Mouse (Mus musculus): ENCODE data around the gene Arap1. TPM values are rescaled to one million over a fixed set of nuclear protein-coding genes. Genes with fewer than 3 reads are reported as not detected.

Arap1 gene
- total and polyA plus RNA-seq, 3 experiments: 21.2 to 46.1 (median 38.5) TPM

- TF ChIP-seq JUND (conservative IDR thresholded peaks at IDR 0.05; ENCODE audit: low read depth, low read length) (no peak), ZMIZ1 (IDR thresholded peaks at IDR 0.05; ENCODE audit: low read depth, low read length) (no peak), MXI1 (IDR thresholded peaks at IDR 0.05; ENCODE audit: low read depth, low read length) (no peak), ZNF384 (IDR thresholded peaks at IDR 0.05; ENCODE audit: low read depth, low read length) (no peak), POLR2AphosphoS2 (IDR thresholded peaks at IDR 0.05; ENCODE audit: low read depth, low read length) (no peak), RAD21 (IDR thresholded peaks at IDR 0.05; ENCODE audit: low read depth, low read length) (no peak), JUN (IDR thresholded peaks at IDR 0.05; ENCODE audit: insufficient read depth, low read depth, low read length) (no peak), NELFE (IDR thresholded peaks at IDR 0.05; ENCODE audit: low read depth, low read length) (no peak), USF1 (IDR thresholded peaks at IDR 0.05; ENCODE audit: low read depth, low read length) (no peak), CTCF (conservative IDR thresholded peaks at IDR 0.05 in 1 of 2, IDR thresholded peaks at IDR 0.05 in 1 of 2; ENCODE audit: low read depth in 2 of 2, low read length in 2 of 2) (no peak), CHD2 (IDR thresholded peaks at IDR 0.05; ENCODE audit: low read length) (no peak), ZC3H11A (IDR thresholded peaks at IDR 0.05; ENCODE audit: low read depth, low read length) (no peak), TBP (conservative IDR thresholded peaks at IDR 0.05; ENCODE audit: low read depth, low read length) (no peak), MAX (IDR thresholded peaks at IDR 0.05; ENCODE audit: low read length) (no peak), MYC (IDR thresholded peaks at IDR 0.05; ENCODE audit: low read depth, low read length) (no peak), ETS1 (conservative IDR thresholded peaks at IDR 0.05; ENCODE audit: low read depth, low read length) (no peak), MAFK (IDR thresholded peaks at IDR 0.05; ENCODE audit: insufficient replicate concordance, low read length) (no peak), NRF1 (IDR thresholded peaks at IDR 0.05; ENCODE audit: low read depth, low read length) (no peak)
- Histone ChIP-seq H3K4me3 (replicated peaks in 1 of 3; ENCODE audit: low read depth in 2 of 3, low read length in 2 of 3, poor library complexity in 1 of 3) (no peak overlapping the region), H3K36me3 (replicated peaks in 1 of 2; ENCODE audit: control insufficient read depth in 1 of 2, insufficient read depth in 1 of 2, low read length in 1 of 2) (peaks cover 0 to 17% of the 10 kb centered on the region in 2 experiments), H3K9ac (ENCODE audit: insufficient read depth, low read depth) (no peak overlapping the region), H3K79me2 (replicated peaks; ENCODE audit: control insufficient read depth, extremely low read depth, insufficient read depth, poor library complexity, severe bottlenecking) (no peaks in the 10 kb centered on the region; the same call in 1 of the 2 replicates), H3K4me1 (ENCODE audit: control insufficient read depth in 1 of 2, insufficient read depth in 2 of 2) (peaks cover 22 to 59% of the 10 kb centered on the region in 2 experiments), H3K27me3 (replicated peaks) (no peaks in the 10 kb centered on the region), H3K27ac (ENCODE audit: insufficient read depth, low read depth) (no peak overlapping the region), H3K4me2 (ENCODE audit: insufficient read depth, low read depth, poor library complexity, severe bottlenecking) (no peak overlapping the region), H3K9me3 (replicated peaks; ENCODE audit: low read length) (no peaks in the 10 kb centered on the region)
- dilution Hi-C loops (cut with MboI; ENCODE audit: extremely low pct_ligation_motif_present, extremely low pct_unique_long_range_greater_than_20kb, low sequenced_read_pairs) (no loop called here), in situ Hi-C loops (cut with MboI; ENCODE audit: low pct_ligation_motif_present, low pct_unique_long_range_greater_than_20kb, low sequenced_read_pairs) (no loop called here)
- no peak for DNase-seq (ENCODE audit: extremely low read depth)
Measured at GRCm38 (mm10) chr7:101346991-101347390, 876 bp upstream of the Arap1 start.

DNA sequence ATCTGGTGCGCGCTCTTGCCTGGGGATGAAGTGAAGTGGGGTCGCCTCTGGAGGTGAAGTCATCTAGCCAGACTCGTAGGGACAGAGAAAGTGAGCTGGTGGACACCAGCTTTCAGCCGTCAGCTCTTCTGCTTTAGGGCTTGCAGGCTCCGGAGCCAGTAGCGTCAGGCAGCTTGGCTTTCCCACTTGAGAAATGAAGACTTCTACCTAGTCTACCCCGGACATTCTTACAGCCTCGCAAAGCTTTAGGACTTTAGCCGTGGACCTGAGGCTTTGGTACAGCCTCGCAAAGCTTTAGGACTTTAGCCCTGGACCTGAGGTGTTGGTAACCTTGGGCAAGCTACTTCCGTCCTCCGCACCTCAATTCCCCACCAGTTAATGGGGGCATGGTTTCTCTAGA is 445 bp downstream of the Arap1 start:
- dilution Hi-C loops (cut with MboI; ENCODE audit: extremely low pct_ligation_motif_present, extremely low pct_unique_long_range_greater_than_20kb, low sequenced_read_pairs): no loop called here
- no peaks in the 10 kb centered on the region for H3K27me3 ChIP-seq (replicated peaks)
- peak overlapping the region; percentile 75 to 84 (median 79) for H3K4me3 ChIP-seq (replicated peaks in 1 of 3; ENCODE audit: low read depth in 2 of 3, low read length in 2 of 3, poor library complexity in 1 of 3)
- TF ChIP-seq SIN3A (IDR thresholded peaks at IDR 0.05; ENCODE audit: low read length) (peak; percentile 19; the same call in 1 of the 2 replicates), MYC (IDR thresholded peaks at IDR 0.05; ENCODE audit: low read depth, low read length) (no peak)
- peak overlapping the region; percentile 83 for H3K4me2 ChIP-seq (ENCODE audit: insufficient read depth, low read depth, poor library complexity, severe bottlenecking)
- DNase-seq (ENCODE audit: extremely low read depth): no peak
- in situ Hi-C loops (cut with MboI; ENCODE audit: low pct_ligation_motif_present, low pct_unique_long_range_greater_than_20kb, low sequenced_read_pairs): no loop called here
- no peaks in the 10 kb centered on the region for H3K9me3 ChIP-seq (replicated peaks; ENCODE audit: low read length)
- peaks cover 0 to 25% of the 10 kb centered on the region in 2 experiments for H3K36me3 ChIP-seq (replicated peaks in 1 of 2; ENCODE audit: control insufficient read depth in 1 of 2, insufficient read depth in 1 of 2, low read length in 1 of 2)
- H3K79me2 ChIP-seq (replicated peaks; ENCODE audit: control insufficient read depth, extremely low read depth, insufficient read depth, poor library complexity, severe bottlenecking): no peaks in the 10 kb centered on the region; the same call in 1 of the 2 replicates
- H3K9ac ChIP-seq (ENCODE audit: insufficient read depth, low read depth): peak overlapping the region; percentile 61
- H3K27ac ChIP-seq (ENCODE audit: insufficient read depth, low read depth): no peak overlapping the region
- peaks cover 11 to 64% of the 10 kb centered on the region in 2 experiments for H3K4me1 ChIP-seq (ENCODE audit: control insufficient read depth in 1 of 2, insufficient read depth in 2 of 2)

All from CH12.LX (cell line).